Comparison of ENCODE assay signal across 18 mouse cellular contexts in the genomic region with DNA sequence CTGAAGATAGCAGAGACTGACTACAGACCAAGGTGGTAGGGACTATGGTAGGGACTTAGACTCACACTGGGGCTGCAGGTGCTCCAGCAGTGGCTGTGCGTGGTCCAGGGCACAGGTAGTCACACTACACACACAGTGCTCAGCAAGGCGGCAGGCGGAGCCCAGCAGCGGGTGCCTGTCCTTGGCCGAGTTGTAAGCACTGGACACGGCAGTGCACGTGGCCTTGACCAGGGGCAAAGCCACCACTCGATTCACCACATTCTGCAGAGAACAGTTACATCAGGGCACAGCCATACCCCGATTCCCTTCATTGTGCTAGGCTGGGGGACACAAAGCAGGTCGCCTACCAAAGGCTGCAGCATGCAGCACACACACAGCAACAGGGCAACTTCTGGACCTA. TPM values are rescaled to one million over a fixed set of nuclear protein-coding genes. Genes with fewer than 3 reads are reported as not detected.
"Had no signal": no experiment of that assay in that cellular context is flagged by ENCODE, and none has a peak within 500 bp of the region (broad histone marks: within the 10 kb centered on the region; RNA-seq: fewer than 3 reads in every experiment).

No protein-coding gene starts in this region.

- DNase-seq: kidney, adult 8-10 months; kidney, postnatal 36 days; layer of hippocampus, adult 9-11 months; left cerebral cortex, postnatal 4 days; lung, embryonic 14.5 days; lung, postnatal 10 days; lung, postnatal 4 days; midbrain, embryonic 14.5 days; retina, postnatal 1 day; right cerebral cortex, postnatal 4 days; spleen, adult 18-20 months; thymus, postnatal 36 days had no signal

- H3K4me3 ChIP-seq: limb, embryonic 13.5 days; midbrain, embryonic 10.5 days; neural tube, embryonic 12.5 days had no signal

- H3K27ac ChIP-seq: kidney, postnatal 0 days; limb, embryonic 13.5 days; liver, embryonic 14.5 days; midbrain, embryonic 10.5 days; neural tube, embryonic 12.5 days had no signal

- H3K9ac ChIP-seq: limb, embryonic 13.5 days; liver, embryonic 14.5 days; lung, embryonic 14.5 days; neural tube, embryonic 12.5 days had no signal

- H3K36me3 ChIP-seq: midbrain, embryonic 10.5 days; neural tube, embryonic 12.5 days had no signal

RNA-seq across cellular contexts. Expression of gene Plin5, which starts 1.2 kb away (rescaled TPM):
- polyA plus RNA-seq: limb, embryonic 13.5 days had no signal

RNA-seq across cellular contexts. Expression of gene Lrg1, which starts 5.6 kb away (rescaled TPM):
- total RNA-seq: left cerebral cortex, postnatal 4 days had no signal
- polyA plus RNA-seq: midbrain, embryonic 10.5 days; neural tube, embryonic 12.5 days; stomach, embryonic 14.5 days had no signal
